Mouse (Mus musculus): ENCODE data around the gene Slc33a1. TPM values are rescaled to one million over a fixed set of nuclear protein-coding genes. Genes with fewer than 3 reads are reported as not detected.

The Slc33a1 gene
- polyA plus RNA-seq, 1 experiment from 2014 or later, result 16.5 TPM

DNA sequence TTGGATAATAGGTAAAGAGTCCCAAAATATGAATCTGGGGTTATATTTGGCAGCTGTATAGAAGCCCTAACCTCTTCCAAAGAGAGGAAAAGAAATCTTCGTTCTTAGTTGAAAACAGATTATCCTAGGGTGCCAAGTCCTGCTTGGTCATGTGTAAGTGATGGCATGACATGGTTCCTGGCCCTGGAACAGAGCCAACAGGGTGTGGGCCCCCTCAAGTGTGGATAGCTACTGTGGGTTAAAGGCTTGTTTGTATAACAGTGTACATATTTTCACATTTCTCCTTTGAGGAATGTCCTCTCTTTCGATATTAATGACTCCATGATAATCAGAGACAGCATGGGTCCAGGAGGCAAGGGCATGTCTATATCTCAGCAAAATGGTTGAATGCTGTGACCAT, 25.6 kb downstream of the Slc33a1 start:
- 86% methylated on average over 2 of the region's 2 CpGs for WGBS

DNA sequence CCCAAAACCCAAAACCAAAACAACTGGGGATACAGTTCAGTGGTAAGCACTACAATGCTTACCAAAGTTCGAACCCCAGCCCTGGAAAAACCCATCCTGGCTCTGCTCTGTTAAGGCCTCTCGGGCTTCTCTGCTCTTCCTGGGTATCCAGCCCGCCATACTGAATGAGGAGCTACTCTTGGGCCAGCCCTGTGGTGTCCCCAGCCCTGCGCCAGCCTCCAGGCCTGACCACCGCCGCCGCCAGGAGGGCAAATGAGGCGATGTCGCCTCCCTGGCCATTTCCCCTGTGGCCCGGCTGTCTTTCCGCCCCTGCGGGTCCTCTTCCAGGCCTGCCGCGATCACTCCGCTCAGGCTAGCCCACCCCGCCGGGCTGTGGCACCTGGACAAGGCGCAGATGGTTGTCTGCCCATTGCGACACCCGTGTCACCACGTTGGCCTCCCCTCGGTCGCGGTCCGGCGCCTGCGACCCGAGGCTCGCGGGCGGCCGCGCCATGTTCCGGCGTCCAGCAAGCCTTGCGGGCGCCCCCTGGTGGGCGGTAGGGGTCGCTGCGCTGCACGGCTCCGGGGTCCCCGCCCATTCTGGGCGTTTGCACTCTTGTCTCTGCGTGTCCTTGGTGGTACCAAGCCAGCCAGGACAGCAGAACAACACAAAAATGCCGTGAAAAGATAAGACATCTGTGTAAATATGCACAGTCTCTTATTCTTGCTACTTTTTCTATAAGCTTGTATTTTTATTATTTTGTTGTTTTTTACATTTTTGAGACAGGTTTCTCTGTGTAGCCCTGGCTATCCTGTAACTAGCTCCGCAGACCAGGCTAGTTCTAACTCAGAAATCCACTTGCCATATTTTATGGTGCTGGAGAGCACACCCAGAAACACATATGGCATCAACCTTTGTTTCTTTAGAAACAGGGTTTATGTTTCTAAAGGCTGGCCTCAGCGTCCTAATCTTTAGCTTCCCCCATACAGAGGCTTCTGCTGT, 35.4 kb downstream of the Slc33a1 start, which contains the start of gene E130311K13Rik:
Gene E130311K13Rik (minus strand): TSS at position 595 of the 982 bp plus-strand sequence.
- 5% methylated on average over 48 of the region's 48 CpGs for WGBS

More for the DNA sequence above, 25.6 kb downstream of the Slc33a1 start:
- ATAC-seq (ENCODE audit: insufficient number of reproducible peaks, low FRiP score, low TSS enrichment, low read depth), result no peak
- no peaks in the 10 kb centered on the region for H3K9me3 ChIP-seq
- H3K4me2 ChIP-seq, result no peak overlapping the region
- peaks cover 6% of the 10 kb centered on the region; the same call in 1 of the 2 replicates for H3K36me3 ChIP-seq
- no peak overlapping the region for H3K27ac ChIP-seq
- H3K4me1 ChIP-seq, result no peaks in the 10 kb centered on the region
- no peak overlapping the region for H3K9ac ChIP-seq
- H3K27me3 ChIP-seq, result no peaks in the 10 kb centered on the region
- no peak overlapping the region for H3K4me3 ChIP-seq

DNA sequence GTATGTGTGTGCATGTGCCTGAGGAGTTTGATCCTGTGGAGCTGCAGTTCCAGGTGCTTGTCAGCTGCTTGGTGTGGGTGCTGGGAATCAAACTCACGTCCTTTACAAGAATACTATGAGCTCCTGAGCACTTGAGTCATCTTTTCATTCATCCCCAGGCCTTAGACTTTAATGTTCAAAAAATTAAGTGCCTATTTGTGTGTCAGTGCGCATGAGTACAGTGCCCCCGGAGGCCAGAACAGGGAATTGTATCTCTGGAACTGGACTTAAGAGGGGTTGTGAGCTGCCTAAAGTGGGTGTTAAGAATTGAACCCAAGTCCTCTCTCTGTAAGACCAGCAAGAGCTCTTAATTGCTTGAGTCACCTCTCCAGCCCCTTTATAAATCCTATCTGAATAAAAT, 44.9 kb downstream of the Slc33a1 start:
- WGBS, result 66% methylated on average over 3 of the region's 3 CpGs
- H3K4me3 ChIP-seq, result no peak overlapping the region
- H3K27me3 ChIP-seq, result no peaks in the 10 kb centered on the region
- H3K9me3 ChIP-seq, result no peaks in the 10 kb centered on the region
- no peak overlapping the region for H3K4me2 ChIP-seq
- peaks cover 17% of the 10 kb centered on the region for H3K36me3 ChIP-seq
- no peak overlapping the region for H3K9ac ChIP-seq
- no peak for ATAC-seq (ENCODE audit: insufficient number of reproducible peaks, low FRiP score, low TSS enrichment, low read depth)
- no peaks in the 10 kb centered on the region for H3K4me1 ChIP-seq
- no peak overlapping the region for H3K27ac ChIP-seq

More for the DNA sequence above, 35.4 kb downstream of the Slc33a1 start, which contains the start of gene E130311K13Rik:
- Histone ChIP-seq H3K4me3 (peak within 1 kb of the TSS; percentile 72), H3K27me3 (no peaks in the 10 kb centered on the region), H3K4me1 (no peaks in the 10 kb centered on the region), H3K9me3 (no peaks in the 10 kb centered on the region), H3K36me3 (no peaks in the 10 kb centered on the region), H3K4me2 (peak within 1 kb of the TSS; percentile 64), H3K9ac (peak within 1 kb of the TSS; percentile 95), H3K27ac (peak within 1 kb of the TSS; percentile 61)
- peak; percentile 87 for ATAC-seq (ENCODE audit: insufficient number of reproducible peaks, low FRiP score, low TSS enrichment, low read depth)

DNA sequence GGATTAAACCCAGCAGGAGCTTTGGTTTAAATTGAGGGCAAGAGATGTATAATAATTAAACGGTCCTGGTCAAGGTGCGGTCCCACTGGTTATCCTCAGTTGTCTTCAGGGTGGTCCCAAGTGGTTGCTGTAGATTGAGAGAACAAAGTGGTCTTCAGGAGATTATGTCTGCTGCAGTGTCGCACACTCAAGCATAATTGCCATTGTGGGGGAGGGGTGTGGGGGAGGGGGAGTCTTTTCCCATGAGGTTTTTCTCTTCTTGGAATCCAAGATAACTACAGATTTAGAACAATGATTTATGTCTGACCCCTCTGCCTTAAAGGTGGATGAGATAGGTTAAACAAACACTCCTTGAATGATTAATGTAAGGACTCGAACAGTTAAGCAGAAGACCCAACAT, 54.3 kb downstream of the Slc33a1 start:
- Histone ChIP-seq H3K9ac (no peak overlapping the region), H3K9me3 (no peaks in the 10 kb centered on the region), H3K27ac (no peak overlapping the region), H3K4me1 (0 out of 2 replicates have a peak, but pooled peaks cover under 1% of the 10 kb centered on the region), H3K4me3 (no peak overlapping the region), H3K4me2 (no peak overlapping the region), H3K27me3 (no peaks in the 10 kb centered on the region; the same call in 1 of the 2 replicates), H3K36me3 (peaks cover 8% of the 10 kb centered on the region; the same call in 1 of the 2 replicates)
- no peak for ATAC-seq (ENCODE audit: insufficient number of reproducible peaks, low FRiP score, low TSS enrichment, low read depth)
- WGBS, result 75% methylated on average over 4 of the region's 4 CpGs

DNA sequence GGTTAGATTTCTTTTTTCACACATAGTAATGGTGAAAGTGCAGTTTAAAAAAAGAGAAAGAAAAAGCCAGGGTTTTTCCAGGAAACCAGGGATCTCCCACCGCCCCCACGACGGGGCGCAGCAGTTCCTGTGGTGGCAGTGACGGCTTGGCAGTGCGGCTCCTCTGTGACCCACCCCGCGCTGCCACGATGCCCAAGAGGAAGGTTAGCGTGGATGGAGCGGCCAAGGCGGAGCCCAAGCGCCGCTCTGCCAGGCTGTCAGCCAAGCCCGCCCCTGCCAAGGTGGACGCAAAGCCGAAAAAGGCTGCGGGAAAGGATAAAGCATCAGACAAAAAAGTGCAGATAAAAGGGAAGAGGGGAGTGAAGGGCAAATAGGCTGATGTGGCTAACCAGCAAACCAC, 59.3 kb downstream of the Slc33a1 start:
- no peaks in the 10 kb centered on the region for H3K9me3 ChIP-seq
- no peak for ATAC-seq (ENCODE audit: insufficient number of reproducible peaks, low FRiP score, low TSS enrichment, low read depth)
- WGBS, result 2% methylated on average over 18 of the region's 18 CpGs
- H3K36me3 ChIP-seq, result no peaks in the 10 kb centered on the region
- peak overlapping the region; percentile 56 for H3K4me2 ChIP-seq
- H3K27ac ChIP-seq, result no peak overlapping the region
- peaks cover 9% of the 10 kb centered on the region; the same call in 1 of the 2 replicates for H3K27me3 ChIP-seq
- 0 out of 2 replicates have a peak, but pooled peaks cover 3% of the 10 kb centered on the region for H3K4me1 ChIP-seq
- no peak overlapping the region for H3K9ac ChIP-seq
- peak overlapping the region; percentile 32 for H3K4me3 ChIP-seq

GRCm38 (mm10) chr3:63904157-63904556, 60.4 kb downstream of the Slc33a1 start:
- Histone ChIP-seq H3K9me3 (no peaks in the 10 kb centered on the region), H3K9ac (no peak overlapping the region), H3K4me1 (peaks cover 11% of the 10 kb centered on the region), H3K4me3 (no peak overlapping the region), H3K4me2 (no peak overlapping the region), H3K27ac (no peak overlapping the region), H3K36me3 (no peaks in the 10 kb centered on the region), H3K27me3 (peaks cover 18% of the 10 kb centered on the region; the same call in 1 of the 2 replicates)
- WGBS, result 86% methylated on average over 2 of the region's 2 CpGs
- ATAC-seq (ENCODE audit: insufficient number of reproducible peaks, low FRiP score, low TSS enrichment, low read depth), result no peak

- peaks cover 24% of the 10 kb centered on the region; the same call in 1 of the 2 replicates for H3K27me3 ChIP-seq
- WGBS, result 6% methylated on average over 12 of the region's 12 CpGs
- no peaks in the 10 kb centered on the region for H3K9me3 ChIP-seq
- peak overlapping the region; percentile 58; the same call in 1 of the 2 replicates for H3K4me3 ChIP-seq
- peak overlapping the region; percentile 100 for H3K4me2 ChIP-seq
- no peak for ATAC-seq (ENCODE audit: insufficient number of reproducible peaks, low FRiP score, low TSS enrichment, low read depth)
- no peaks in the 10 kb centered on the region for H3K36me3 ChIP-seq
- H3K4me1 ChIP-seq, result peaks cover 9% of the 10 kb centered on the region
- H3K27ac ChIP-seq, result no peak overlapping the region
- H3K9ac ChIP-seq, result no peak overlapping the region
Measured at GRCm38 (mm10) chr3:63900021-63900571, 64.5 kb downstream of the Slc33a1 start.

DNA sequence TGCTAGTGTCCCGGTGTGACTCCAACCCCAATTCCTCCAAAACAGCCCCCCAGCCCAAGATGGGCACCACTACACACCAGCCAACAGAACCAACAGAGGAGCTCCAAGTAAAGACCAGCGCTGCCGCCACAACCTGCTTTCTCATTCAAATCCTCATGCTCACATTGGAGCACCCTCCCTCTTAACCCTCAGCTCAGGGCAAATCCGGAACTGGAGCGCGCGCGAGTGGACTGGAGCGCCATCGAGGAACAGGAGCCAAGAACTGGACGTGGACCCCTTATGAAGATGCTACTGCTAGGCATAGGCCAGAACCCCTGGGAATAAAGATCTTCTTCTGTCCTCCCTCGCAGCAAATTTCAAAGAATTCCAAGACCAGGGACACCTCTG, 65.3 kb downstream of the Slc33a1 start, which contains the start of gene Plch1:
Gene Plch1 (minus strand): TSS at position 164 of the 387 bp plus-strand sequence.
- under 1% methylated on average over 12 of the region's 12 CpGs for WGBS
- ATAC-seq (ENCODE audit: insufficient number of reproducible peaks, low FRiP score, low TSS enrichment, low read depth), result no peak

GRCm38 (mm10) chr3:63898581-63899308, 65.8 kb downstream of the Slc33a1 start:
- WGBS, result under 1% methylated on average over 41 of the region's 41 CpGs
- peaks cover 24% of the 10 kb centered on the region; the same call in 1 of the 2 replicates for H3K27me3 ChIP-seq
- peak overlapping the region; percentile 100 for H3K4me2 ChIP-seq
- peak overlapping the region; percentile 33 for H3K9ac ChIP-seq
- no peak for ATAC-seq (ENCODE audit: insufficient number of reproducible peaks, low FRiP score, low TSS enrichment, low read depth)
- no peak overlapping the region for H3K27ac ChIP-seq
- H3K36me3 ChIP-seq, result no peaks in the 10 kb centered on the region
- H3K9me3 ChIP-seq, result no peaks in the 10 kb centered on the region
- H3K4me1 ChIP-seq, result peaks cover 9% of the 10 kb centered on the region
- H3K4me3 ChIP-seq, result peak overlapping the region; percentile 58

More for the DNA sequence above, 65.3 kb downstream of the Slc33a1 start, which contains the start of gene Plch1:
- H3K4me2 ChIP-seq, result peak within 1 kb of the TSS; percentile 100
- H3K9me3 ChIP-seq, result no peaks in the 10 kb centered on the region
- no peak within 1 kb of the TSS for H3K27ac ChIP-seq
- H3K36me3 ChIP-seq, result no peaks in the 10 kb centered on the region
- peaks cover 9% of the 10 kb centered on the region for H3K4me1 ChIP-seq
- peak within 1 kb of the TSS; percentile 33 for H3K9ac ChIP-seq
- peak within 1 kb of the TSS; percentile 58 for H3K4me3 ChIP-seq
- peaks cover 24% of the 10 kb centered on the region; the same call in 1 of the 2 replicates for H3K27me3 ChIP-seq

DNA sequence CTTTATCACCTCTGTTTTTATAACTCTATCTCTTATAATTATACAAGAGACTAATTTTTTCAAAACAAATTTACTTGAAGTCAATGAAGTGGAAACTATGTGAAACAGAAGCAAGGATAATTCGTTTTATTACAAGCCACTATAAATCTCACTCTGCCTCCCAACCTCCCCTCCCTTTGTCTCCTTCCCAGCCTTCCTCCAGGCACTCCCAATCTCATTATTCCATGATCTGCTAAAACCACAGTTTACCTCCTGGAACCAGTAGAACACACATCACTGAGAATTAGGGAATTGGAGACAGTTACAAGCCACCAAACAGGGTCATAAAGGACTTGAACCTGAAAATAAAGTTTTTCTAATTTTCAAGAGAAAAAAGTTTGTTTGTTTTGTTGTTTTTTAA, 67.4 kb downstream of the Slc33a1 start:
- no peak overlapping the region for H3K27ac ChIP-seq
- no peaks in the 10 kb centered on the region for H3K9me3 ChIP-seq
- peaks cover 9% of the 10 kb centered on the region for H3K4me1 ChIP-seq
- H3K4me3 ChIP-seq, result no peak overlapping the region
- peaks cover 24% of the 10 kb centered on the region; the same call in 1 of the 2 replicates for H3K27me3 ChIP-seq
- H3K4me2 ChIP-seq, result no peak overlapping the region
- ATAC-seq (ENCODE audit: insufficient number of reproducible peaks, low FRiP score, low TSS enrichment, low read depth), result no peak
- no peaks in the 10 kb centered on the region for H3K36me3 ChIP-seq
- 23% methylated on average over 1 of the region's 1 CpGs for WGBS
- H3K9ac ChIP-seq, result no peak overlapping the region

DNA sequence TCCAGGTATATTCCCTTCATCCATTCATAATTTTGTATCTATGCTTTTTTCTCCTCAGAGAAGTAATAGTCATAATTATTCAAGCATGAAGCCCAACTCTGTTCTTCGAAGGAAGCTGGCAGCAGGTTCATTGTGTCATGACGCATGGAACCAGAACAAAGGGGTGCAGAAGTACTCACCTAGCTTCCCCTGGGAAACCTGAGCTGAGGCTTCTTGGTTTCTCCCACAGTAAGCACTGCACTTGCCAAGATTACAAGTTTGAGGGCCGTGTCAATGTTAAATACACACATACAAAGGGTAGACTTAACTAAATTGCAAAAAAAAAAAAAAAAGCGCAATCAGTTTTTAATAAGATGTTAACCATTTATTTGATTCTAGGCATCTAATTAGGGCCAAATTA, 68.3 kb downstream of the Slc33a1 start:
- ATAC-seq (ENCODE audit: insufficient number of reproducible peaks, low FRiP score, low TSS enrichment, low read depth), result no peak
- H3K9me3 ChIP-seq, result no peaks in the 10 kb centered on the region
- WGBS, result 78% methylated on average over 4 of the region's 4 CpGs
- peaks cover 9% of the 10 kb centered on the region for H3K4me1 ChIP-seq
- H3K27ac ChIP-seq, result no peak overlapping the region
- H3K4me3 ChIP-seq, result no peak overlapping the region
- H3K9ac ChIP-seq, result no peak overlapping the region
- H3K27me3 ChIP-seq, result peaks cover 18% of the 10 kb centered on the region; the same call in 1 of the 2 replicates
- H3K36me3 ChIP-seq, result no peaks in the 10 kb centered on the region
- no peak overlapping the region for H3K4me2 ChIP-seq

Data from limb, embryonic 15.5 days (tissue).